Mouse (Mus musculus): Measurements from ENCODE around the gene Sfxn2.

The Sfxn2 gene

DNA sequence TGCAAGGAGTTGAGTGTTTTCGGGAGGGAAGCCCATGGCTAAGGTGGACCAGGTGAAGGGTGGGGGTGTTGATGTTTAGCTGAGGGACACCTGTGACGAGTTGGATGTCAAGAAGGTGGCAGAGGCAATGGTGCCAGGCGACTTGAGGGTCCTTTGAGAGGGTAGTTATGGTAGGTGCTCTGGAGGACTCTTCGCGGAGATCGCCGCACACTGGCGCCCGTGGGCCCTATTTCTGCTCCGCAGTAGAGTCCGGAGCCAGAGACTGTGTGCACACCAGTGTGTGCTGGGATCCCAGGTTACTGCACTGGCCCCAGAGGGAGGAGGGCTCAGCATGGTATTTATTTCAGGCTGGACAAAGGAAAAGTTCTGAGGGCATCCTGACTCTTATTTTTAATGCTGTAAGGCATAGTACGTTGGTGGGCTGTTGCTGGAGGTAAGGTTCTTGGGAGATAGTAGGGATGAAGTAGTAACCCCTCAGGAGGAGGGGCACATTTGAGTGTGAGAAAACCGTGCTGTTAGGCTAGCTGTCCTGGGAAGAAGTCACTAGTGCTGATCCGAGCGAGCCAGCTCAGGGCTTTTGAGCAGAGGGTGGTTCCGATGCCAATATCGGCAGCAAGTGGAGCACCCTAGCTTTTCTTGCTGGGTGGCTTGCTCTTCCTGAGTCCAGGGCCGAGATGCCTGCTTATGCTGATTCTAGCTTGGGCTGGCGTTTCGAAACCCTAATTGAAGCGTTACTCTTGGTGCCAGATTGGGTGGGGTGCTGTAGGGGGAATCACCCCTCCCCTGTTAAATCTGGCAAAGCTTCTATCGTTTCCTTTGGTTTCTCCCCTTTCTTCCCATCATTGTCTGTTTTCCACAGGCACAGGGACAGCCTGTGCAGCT, 26.5 kb downstream of the Sfxn2 start:
- peak in 1 of 2 experiments; percentile 23 for DNase-seq

GRCm38 (mm10) chr19:46600371-46600770, 27.2 kb downstream of the Sfxn2 start:
- DNase-seq, result no peak

DNA sequence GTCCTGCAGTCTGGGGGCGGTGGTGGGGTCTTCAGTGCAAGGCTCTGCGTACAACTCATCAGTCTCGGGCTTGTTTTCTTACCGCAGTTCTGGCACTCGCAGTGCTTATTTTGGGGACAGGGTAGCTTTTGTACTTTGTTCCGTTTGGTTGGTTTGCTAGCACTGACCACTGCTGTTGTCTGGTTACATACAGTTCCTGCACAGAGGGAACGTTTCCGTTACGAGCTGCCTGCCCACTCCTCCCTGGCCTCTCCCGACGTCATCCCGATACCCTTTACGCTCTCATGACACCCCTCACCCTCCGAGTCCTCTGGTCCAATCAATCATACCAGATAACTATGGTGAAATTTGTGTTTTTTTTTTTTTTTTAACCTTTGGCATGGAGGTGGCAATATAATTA, 28.3 kb downstream of the Sfxn2 start:
- DNase-seq, result no peak

GRCm38 (mm10) chr19:46602406-46602805, 29.2 kb downstream of the Sfxn2 start:
- DNase-seq, result no peak

DNA sequence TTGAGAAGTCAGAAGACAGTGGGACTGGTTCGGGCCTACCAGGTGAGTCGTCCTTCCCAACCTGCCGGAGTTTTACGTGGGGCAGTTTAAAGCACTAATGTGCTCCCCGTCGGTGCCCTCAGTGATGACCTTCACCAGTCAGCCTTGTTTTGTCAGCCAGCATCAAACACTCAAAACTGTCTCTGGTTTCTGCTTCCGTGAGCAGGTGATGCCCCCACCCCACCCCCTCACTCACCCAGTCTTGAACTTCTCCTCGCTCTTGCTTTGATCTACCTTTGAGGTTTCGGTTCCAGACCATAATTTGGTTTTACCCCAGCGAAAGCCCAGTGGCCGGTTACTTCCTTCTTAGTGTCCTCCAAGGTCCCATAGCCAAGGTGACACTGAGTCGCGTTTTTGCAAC, 33.6 kb downstream of the Sfxn2 start:
- no peak for DNase-seq

DNA sequence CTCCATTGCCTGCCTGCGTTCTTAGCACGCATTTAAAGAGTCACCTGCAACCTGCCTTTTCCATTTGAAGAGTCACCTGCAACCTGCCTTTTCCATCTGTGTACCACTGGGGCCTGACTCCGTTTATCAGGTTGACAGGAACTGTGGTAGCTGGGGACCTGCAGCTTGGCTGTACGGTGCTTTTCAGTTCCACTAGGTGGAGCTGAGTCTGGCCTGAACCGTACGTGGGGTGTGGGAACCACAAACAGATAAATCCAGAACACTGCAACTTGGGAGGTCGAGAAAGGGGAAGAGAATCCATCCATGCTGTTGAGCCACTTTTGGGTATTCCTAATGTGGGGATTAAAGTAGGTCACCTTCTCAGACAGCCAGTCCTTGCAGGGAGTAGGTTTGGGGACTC, 34.3 kb downstream of the Sfxn2 start:
- DNase-seq, result no peak

- DNase-seq, result no peak
These were observed 35.0 kb downstream of the Sfxn2 start for GRCm38 (mm10) chr19:46608158-46608557.

DNA sequence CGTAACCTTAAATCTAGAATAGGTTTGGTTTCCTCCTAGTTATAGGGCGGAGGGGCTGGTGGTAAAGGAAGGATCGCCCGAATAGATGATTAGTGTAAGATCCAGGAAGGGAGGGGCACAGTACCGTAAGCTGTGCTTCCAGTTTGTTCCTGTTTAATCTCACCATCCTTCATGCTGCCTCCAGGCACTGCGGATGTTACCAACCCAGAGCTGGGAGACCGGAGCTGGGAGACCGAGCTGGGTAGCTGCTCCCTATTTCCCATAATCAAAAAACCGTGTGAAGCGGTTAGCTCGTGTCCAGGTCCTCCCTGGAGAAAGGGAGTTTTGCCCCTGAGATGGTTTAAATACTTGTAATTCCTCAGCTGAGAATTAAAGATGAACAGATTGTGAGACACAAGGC, 43.2 kb downstream of the Sfxn2 start:
- DNase-seq, result no peak

DNA sequence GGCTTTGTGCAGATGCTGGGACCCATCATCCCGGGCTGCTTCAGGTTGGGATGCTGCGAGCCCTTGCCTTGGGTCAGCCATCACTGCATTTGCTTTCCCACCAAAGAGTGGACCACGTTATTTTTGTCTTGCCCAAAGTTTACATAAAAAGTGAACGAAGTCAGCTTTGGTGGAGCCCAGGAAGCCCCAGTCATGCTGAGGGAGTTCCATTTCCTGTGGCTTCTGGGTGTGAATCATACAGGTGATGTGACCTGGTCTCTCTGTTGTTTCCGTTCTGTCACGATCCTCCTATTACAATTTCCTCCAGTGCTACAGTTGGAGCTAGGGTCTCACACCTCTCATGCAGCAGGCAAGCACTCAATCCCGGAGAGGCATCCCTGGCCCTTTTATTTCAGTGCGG, 44.2 kb downstream of the Sfxn2 start:
- DNase-seq, result no peak

DNA sequence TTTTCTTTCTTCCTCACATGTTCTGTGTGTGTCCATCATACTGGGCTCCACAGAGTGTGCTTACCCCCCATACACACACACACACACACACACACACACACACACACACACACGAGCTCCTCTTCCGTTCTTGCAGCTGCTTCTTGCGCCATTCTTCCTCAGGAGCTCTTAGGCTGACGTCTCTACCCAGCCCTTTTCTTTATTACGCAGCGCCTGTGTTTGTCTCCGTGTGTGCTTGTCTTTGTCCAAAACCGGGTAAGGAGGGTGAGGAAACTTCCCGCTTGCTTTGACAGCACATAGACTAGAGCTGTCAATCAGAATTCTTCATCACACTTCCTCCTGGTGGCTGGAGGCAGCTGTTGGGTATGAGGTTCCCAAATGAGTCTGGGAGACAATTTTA, 45.2 kb downstream of the Sfxn2 start:
- DNase-seq, result no peak

DNA sequence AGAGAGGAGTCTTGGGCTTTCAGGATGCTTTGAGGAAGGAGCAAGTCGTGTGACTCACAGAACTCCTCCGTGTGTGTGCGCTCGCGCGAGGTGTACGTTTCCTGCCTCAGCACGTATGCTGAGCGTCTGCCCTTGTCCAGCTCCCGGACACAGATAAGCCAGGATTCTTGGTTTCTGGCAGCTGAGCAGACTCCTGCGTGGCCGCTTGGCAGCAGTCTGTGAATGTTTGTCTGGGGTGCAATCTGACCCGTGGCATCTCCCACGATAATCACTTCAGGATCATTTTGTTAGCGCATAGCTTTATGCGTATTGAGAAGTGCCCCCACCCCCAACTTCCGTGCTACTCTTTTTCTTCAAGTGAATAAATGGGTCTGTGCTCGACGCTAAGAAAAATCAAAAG, 45.8 kb downstream of the Sfxn2 start:
- peak; percentile 66 to 67 for DNase-seq

- no peak for DNase-seq
These were observed 46.4 kb downstream of the Sfxn2 start for GRCm38 (mm10) chr19:46619518-46619917.

GRCm38 (mm10) chr19:46620016-46620808, 47.0 kb downstream of the Sfxn2 start:
- DNase-seq, result no peak

DNA sequence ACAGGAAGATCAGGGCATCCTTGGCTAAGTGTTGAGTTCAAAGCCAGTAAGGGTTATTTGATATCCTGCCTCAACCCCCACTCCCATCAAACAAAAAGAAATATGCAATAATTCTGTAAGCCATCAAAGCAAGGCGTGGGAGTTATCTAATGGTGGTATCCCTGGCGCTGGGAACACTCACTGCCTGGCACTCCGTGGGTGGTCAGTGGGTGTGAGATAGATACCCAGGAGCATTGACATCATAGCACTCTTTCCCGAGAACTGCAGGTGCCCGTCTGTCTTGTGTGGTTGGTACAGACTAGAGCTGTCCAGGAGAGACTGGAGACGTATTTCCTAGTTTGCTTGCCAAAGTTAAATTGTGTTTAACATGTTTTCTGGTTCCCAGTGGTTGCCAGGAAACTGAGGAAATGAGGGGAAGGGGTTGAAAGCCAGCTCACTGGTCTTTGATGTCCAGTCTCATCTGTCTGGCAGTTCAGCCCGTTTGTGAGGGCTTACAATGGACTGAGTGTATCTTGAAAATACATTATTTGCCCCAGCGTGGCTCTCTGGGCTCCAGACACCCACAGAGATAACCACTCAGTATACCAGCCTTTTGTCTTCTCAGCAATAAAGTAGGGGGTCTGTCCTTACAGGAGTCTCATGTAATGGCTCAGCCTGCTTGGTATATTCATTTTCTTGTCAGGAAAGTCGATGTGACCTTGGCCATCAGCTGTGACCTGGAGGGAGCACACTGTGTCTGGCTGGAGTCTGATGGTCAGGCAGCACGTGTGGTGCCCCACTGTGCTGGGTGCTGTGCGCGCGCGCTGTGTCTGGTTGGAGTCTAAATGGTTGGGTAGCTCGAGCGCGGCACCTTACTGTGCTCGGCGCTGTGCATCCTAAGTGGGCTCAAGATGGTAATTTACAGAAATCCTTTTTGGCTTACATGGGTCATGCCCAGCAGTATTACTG, 48.3 kb downstream of the Sfxn2 start:
- no peak for DNase-seq

DNA sequence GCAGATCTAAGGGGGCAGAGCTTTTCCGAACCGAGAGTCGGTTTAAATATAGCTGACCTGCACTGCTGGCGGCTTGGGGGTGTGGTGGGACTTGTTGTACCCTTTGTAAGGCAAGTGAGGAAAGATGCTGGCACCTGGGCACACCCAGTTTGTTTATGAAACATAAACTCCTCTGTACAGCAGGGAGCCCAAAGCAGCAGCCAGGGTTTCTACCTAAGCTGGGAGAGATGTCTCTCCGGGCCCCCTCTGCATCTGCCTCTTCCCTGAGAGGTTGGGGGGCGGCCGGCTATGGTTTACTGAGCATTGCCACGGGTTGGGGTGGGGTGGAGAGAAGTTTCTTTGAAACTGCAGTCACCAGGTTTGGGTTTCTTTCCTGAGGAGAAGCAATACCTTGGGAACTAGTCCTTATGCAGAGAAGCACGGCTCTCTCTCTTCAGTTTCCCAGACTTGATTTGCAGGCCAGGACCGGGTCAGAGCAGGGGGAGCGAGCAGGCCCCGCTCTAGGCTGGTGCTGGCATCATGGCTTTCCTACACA, 49.6 kb downstream of the Sfxn2 start:
- no peak for DNase-seq

GRCm38 (mm10) chr19:46623194-46623667, 50.1 kb downstream of the Sfxn2 start:
- no peak for DNase-seq

- DNase-seq, result peak; percentile 53 to 61
These were observed 50.9 kb downstream of the Sfxn2 start for GRCm38 (mm10) chr19:46623790-46624772.

DNA sequence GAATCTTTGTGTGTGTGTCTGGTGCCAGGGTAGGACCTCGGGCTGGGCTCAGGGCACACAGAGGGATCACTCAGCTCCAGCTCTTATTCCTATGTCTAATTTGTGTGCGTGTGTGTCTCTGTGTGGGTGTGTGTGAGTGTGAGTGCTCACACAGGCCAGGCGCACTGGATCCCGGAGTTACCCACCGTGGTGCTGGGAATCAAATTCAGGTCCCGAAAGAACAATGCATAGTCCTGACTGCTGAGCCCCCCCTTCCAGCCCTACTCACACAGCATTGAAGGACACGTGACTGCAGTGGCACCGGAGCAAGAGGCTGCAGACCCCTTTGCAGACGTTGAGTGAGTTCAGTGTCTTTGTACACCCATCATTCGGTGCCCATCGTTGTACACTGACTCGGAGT, 51.9 kb downstream of the Sfxn2 start:
- no peak for DNase-seq

DNA sequence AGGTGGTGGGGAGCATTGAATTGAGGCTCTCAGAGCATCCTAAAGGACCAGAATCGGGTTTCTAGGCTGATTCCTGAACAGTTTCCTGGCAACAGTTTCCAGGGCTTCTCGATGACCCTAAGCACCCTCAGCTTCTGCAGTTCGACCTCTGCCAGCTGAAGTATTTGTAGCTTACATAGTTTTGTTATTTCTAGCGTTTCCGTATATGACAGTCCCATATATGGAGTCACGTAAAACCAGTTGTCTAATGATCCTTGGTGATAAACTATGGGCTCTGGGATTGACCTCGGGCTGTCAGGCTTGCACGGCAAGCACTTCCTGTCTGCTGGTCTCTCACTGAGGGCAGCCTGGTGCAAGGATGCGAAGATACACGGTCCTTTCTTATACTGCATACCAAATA, 52.4 kb downstream of the Sfxn2 start:
- DNase-seq, result no peak

DNA sequence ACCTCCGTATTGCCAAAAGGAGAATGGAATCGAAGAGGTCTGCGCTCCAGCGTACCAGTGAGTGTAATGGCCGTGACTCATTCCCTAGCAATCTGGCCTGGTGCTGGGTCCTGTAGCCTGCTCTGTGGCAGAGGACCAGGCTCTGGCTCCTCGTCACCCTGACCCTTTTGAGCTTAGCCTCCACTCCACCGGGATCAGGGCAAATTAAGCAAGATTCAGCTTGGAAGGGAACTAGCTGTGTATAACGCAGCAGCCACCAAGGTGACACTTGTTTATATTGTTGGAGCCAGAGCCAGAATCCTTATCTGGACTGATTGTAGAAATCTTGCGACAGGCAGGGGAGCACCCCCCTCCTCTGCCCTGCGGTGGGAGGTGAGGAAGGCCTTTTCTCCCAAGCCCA, 55.2 kb downstream of the Sfxn2 start:
- DNase-seq, result no peak

GRCm38 (mm10) chr19:46629807-46630206, 56.6 kb downstream of the Sfxn2 start:
- no peak for DNase-seq

Measured in cerebellum, postnatal 25 days (tissue).